Mouse (Mus musculus): ENCODE results near the gene Nmrk1.

GRCm38 (mm10) chr19:18658473-18658872 lies 26.7 kb downstream of the Nmrk1 start:
- no peak for TF ChIP-seq CTCF (IDR thresholded peaks at IDR 0.05; ENCODE audit: extremely low read depth, insufficient read depth, insufficient read length, insufficient replicate concordance)
- TF ChIP-seq POLR2A (IDR thresholded peaks at IDR 0.05; ENCODE audit: low read depth, low read length): no peak

All from spleen, adult 2 months (tissue).